Mouse (Mus musculus): Measurements from ENCODE around the gene St6gal1. TPM values are rescaled to one million over a fixed set of nuclear protein-coding genes. Genes with fewer than 3 reads are reported as not detected.

St6gal1 gene
- polyA plus RNA-seq, 1 experiment from 2014 or later: 38.9 TPM

- peak; percentile 59 for ATAC-seq (ENCODE audit: low FRiP score)
- WGBS: 0% methylated on average over 28 of the region's 28 CpGs
Measured at GRCm38 (mm10) chr16:23225821-23226600, 1.5 kb downstream of the St6gal1 start.

GRCm38 (mm10) chr16:23226601-23227351 is 2.2 kb downstream of the St6gal1 start:
- H3K9ac ChIP-seq: peak overlapping the region; percentile 95
- no peaks in the 10 kb centered on the region for H3K36me3 ChIP-seq
- no peaks in the 10 kb centered on the region for H3K9me3 ChIP-seq
- no peak for ATAC-seq (ENCODE audit: low FRiP score)
- 11% methylated on average over 14 of the region's 14 CpGs for WGBS
- H3K4me3 ChIP-seq: peak overlapping the region; percentile 76
- no peaks in the 10 kb centered on the region for H3K27me3 ChIP-seq
- H3K4me1 ChIP-seq (replicated peaks): peaks cover 60% of the 10 kb centered on the region
- H3K4me2 ChIP-seq: peak overlapping the region; percentile 90
- peak overlapping the region; percentile 94 for H3K27ac ChIP-seq

More at GRCm38 (mm10) chr16:23225821-23226600, 1.5 kb downstream of the St6gal1 start:
- H3K4me2 ChIP-seq: peak overlapping the region; percentile 90
- H3K27me3 ChIP-seq: no peaks in the 10 kb centered on the region
- peak overlapping the region; percentile 95 for H3K9ac ChIP-seq
- no peaks in the 10 kb centered on the region for H3K9me3 ChIP-seq
- peak overlapping the region; percentile 94 for H3K27ac ChIP-seq
- no peaks in the 10 kb centered on the region for H3K36me3 ChIP-seq
- peak overlapping the region; percentile 76 for H3K4me3 ChIP-seq
- H3K4me1 ChIP-seq (replicated peaks): peaks cover 57% of the 10 kb centered on the region

GRCm38 (mm10) chr16:23227851-23228250 is 3.3 kb downstream of the St6gal1 start:
- H3K9ac ChIP-seq: peak overlapping the region; percentile 35
- H3K27ac ChIP-seq: no peak overlapping the region
- no peaks in the 10 kb centered on the region for H3K27me3 ChIP-seq
- H3K4me2 ChIP-seq: peak overlapping the region; percentile 90
- ATAC-seq (ENCODE audit: low FRiP score): no peak
- H3K4me3 ChIP-seq: peak overlapping the region; percentile 76
- 24% methylated on average over 6 of the region's 6 CpGs for WGBS
- H3K4me1 ChIP-seq (replicated peaks): peaks cover 61% of the 10 kb centered on the region
- no peaks in the 10 kb centered on the region; the same call in 1 of the 2 replicates for H3K36me3 ChIP-seq
- H3K9me3 ChIP-seq: no peaks in the 10 kb centered on the region

- WGBS: 18% methylated on average over 3 of the region's 3 CpGs
- peak overlapping the region; percentile 90 for H3K4me2 ChIP-seq
- no peak for ATAC-seq (ENCODE audit: low FRiP score)
- H3K27ac ChIP-seq: no peak overlapping the region
- H3K9ac ChIP-seq: peak overlapping the region; percentile 35; the same call in 1 of the 2 replicates
- H3K27me3 ChIP-seq: no peaks in the 10 kb centered on the region
- peaks cover 2% of the 10 kb centered on the region; the same call in 1 of the 2 replicates for H3K36me3 ChIP-seq
- H3K4me1 ChIP-seq (replicated peaks): peaks cover 57% of the 10 kb centered on the region
- H3K9me3 ChIP-seq: no peaks in the 10 kb centered on the region
- peak overlapping the region; percentile 76 for H3K4me3 ChIP-seq
Measured at GRCm38 (mm10) chr16:23228486-23228885, 3.9 kb downstream of the St6gal1 start.

GRCm38 (mm10) chr16:23229945-23230344 is 5.4 kb downstream of the St6gal1 start:
- Histone ChIP-seq H3K4me1 (replicated peaks) (peaks cover 46% of the 10 kb centered on the region), H3K27me3 (no peaks in the 10 kb centered on the region), H3K9me3 (no peaks in the 10 kb centered on the region), H3K4me3 (no peak overlapping the region), H3K9ac (no peak overlapping the region), H3K27ac (no peak overlapping the region), H3K36me3 (peaks cover 13% of the 10 kb centered on the region), H3K4me2 (no peak overlapping the region)
- no peak for ATAC-seq (ENCODE audit: low FRiP score)
- WGBS: 76% methylated on average over 3 of the region's 3 CpGs

- 68% methylated on average over 4 of the region's 4 CpGs for WGBS
- Histone ChIP-seq H3K4me1 (replicated peaks) (peaks cover 47% of the 10 kb centered on the region), H3K27me3 (no peaks in the 10 kb centered on the region), H3K9ac (no peak overlapping the region), H3K4me2 (no peak overlapping the region), H3K4me3 (no peak overlapping the region), H3K27ac (no peak overlapping the region), H3K9me3 (no peaks in the 10 kb centered on the region), H3K36me3 (peaks cover 13% of the 10 kb centered on the region)
- ATAC-seq (ENCODE audit: low FRiP score): no peak
Measured at GRCm38 (mm10) chr16:23231168-23231567, 6.6 kb downstream of the St6gal1 start.

GRCm38 (mm10) chr16:23232691-23233090 is 8.2 kb downstream of the St6gal1 start:
- Histone ChIP-seq H3K9ac (no peak overlapping the region), H3K4me2 (no peak overlapping the region), H3K27ac (no peak overlapping the region), H3K9me3 (no peaks in the 10 kb centered on the region), H3K4me1 (replicated peaks) (peaks cover 37% of the 10 kb centered on the region), H3K4me3 (no peak overlapping the region), H3K36me3 (peaks cover 13% of the 10 kb centered on the region), H3K27me3 (no peaks in the 10 kb centered on the region)
- 79% methylated on average over 7 of the region's 7 CpGs for WGBS
- ATAC-seq (ENCODE audit: low FRiP score): no peak

GRCm38 (mm10) chr16:23233496-23233895 is 9.0 kb downstream of the St6gal1 start:
- 92% methylated on average over 10 of the region's 10 CpGs for WGBS

GRCm38 (mm10) chr16:23234557-23234956 is 10.0 kb downstream of the St6gal1 start:
- H3K4me2 ChIP-seq: no peak overlapping the region
- no peak overlapping the region for H3K4me3 ChIP-seq
- H3K9me3 ChIP-seq: no peaks in the 10 kb centered on the region
- peaks cover 13% of the 10 kb centered on the region for H3K36me3 ChIP-seq
- no peak overlapping the region for H3K9ac ChIP-seq
- WGBS: 92% methylated on average over 5 of the region's 5 CpGs
- peaks cover 28% of the 10 kb centered on the region for H3K4me1 ChIP-seq (replicated peaks)
- no peaks in the 10 kb centered on the region for H3K27me3 ChIP-seq
- ATAC-seq (ENCODE audit: low FRiP score): no peak
- H3K27ac ChIP-seq: no peak overlapping the region

More at GRCm38 (mm10) chr16:23233496-23233895, 9.0 kb downstream of the St6gal1 start:
- Histone ChIP-seq H3K36me3 (peaks cover 13% of the 10 kb centered on the region), H3K9ac (no peak overlapping the region), H3K4me1 (replicated peaks) (peaks cover 31% of the 10 kb centered on the region), H3K4me3 (no peak overlapping the region), H3K27me3 (no peaks in the 10 kb centered on the region), H3K9me3 (no peaks in the 10 kb centered on the region), H3K27ac (no peak overlapping the region), H3K4me2 (no peak overlapping the region)
- ATAC-seq (ENCODE audit: low FRiP score): no peak

- Histone ChIP-seq H3K9me3 (no peaks in the 10 kb centered on the region), H3K4me1 (replicated peaks) (peaks cover 28% of the 10 kb centered on the region), H3K27ac (no peak overlapping the region), H3K4me3 (no peak overlapping the region), H3K27me3 (no peaks in the 10 kb centered on the region), H3K9ac (no peak overlapping the region), H3K4me2 (no peak overlapping the region), H3K36me3 (peaks cover 13% of the 10 kb centered on the region)
- no peak for ATAC-seq (ENCODE audit: low FRiP score)
- WGBS: 75% methylated on average over 7 of the region's 7 CpGs
Measured at GRCm38 (mm10) chr16:23235173-23235694, 10.7 kb downstream of the St6gal1 start.

- no peak overlapping the region for H3K9ac ChIP-seq
- H3K27me3 ChIP-seq: no peaks in the 10 kb centered on the region
- no peak overlapping the region for H3K4me2 ChIP-seq
- H3K9me3 ChIP-seq: no peaks in the 10 kb centered on the region
- peaks cover 37% of the 10 kb centered on the region for H3K4me1 ChIP-seq (replicated peaks)
- H3K27ac ChIP-seq: peak overlapping the region; percentile 83
- WGBS: 76% methylated on average over 6 of the region's 6 CpGs
- ATAC-seq (ENCODE audit: low FRiP score): no peak
- H3K4me3 ChIP-seq: no peak overlapping the region
- H3K36me3 ChIP-seq: peaks cover 6% of the 10 kb centered on the region
Measured at GRCm38 (mm10) chr16:23239583-23239982, 15.0 kb downstream of the St6gal1 start.
